Mouse (Mus musculus): Measurements from ENCODE around the gene Hs3st3a1.

The Hs3st3a1 gene

DNA sequence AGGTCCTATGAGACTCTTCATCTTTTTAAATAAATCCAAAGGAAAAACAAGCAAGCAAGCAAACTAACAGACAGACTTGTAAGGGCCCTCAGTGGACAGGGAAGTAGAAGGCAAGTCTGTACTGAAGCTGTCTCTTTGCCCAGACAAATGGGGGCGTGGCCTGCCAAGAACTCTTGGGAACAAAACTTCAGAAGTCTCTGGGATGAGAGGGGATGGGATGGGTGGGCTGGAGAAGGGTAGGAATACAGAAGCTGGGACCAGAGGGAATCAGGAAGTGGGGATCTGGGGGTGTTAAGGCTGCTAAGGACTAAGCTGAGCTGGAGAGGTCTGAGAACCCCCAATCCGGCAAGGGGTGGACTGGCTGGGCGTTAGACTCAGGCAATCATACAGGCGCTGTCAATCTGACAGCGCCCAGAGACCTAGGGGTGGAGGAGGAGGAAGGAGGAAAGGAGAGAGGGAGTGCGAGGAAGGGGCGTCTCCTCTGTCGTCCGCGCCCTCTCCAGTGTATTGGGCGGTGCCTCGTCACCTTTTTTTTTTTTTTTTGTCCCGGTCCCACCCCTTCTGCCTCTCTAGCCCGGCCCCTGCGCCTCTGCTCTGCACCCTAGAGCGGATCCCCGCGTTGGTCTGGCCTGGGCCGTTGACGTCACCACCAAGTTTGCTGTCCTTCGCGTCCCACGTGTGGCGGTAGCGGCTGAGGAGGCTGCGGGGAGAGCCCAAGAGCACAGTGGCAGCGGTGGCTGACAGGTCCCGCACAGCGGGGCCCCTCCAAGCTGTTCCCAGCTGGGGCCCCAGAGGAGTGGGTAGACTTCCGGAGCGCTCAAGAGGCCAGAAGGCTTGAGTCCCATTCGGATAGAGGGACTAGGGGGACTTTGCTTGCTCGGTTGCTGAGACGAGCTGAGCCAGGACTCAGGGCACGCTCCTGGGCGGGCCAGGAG, at the start of gene Hs3st3a1:
Gene Hs3st3a1 (plus strand): TSS at position 722 of the 935 bp plus-strand sequence.
- no peak for DNase-seq (ENCODE audit: low read depth, low spot score)

GRCm38 (mm10) chr11:64386333-64386732, 48.8 kb upstream of the Hs3st3a1 start:
- DNase-seq (ENCODE audit: low read depth, low spot score) = no peak

GRCm38 (mm10) chr11:64396331-64396881, 38.7 kb upstream of the Hs3st3a1 start:
- peak; percentile 29 for DNase-seq (ENCODE audit: low read depth, low spot score)

DNA sequence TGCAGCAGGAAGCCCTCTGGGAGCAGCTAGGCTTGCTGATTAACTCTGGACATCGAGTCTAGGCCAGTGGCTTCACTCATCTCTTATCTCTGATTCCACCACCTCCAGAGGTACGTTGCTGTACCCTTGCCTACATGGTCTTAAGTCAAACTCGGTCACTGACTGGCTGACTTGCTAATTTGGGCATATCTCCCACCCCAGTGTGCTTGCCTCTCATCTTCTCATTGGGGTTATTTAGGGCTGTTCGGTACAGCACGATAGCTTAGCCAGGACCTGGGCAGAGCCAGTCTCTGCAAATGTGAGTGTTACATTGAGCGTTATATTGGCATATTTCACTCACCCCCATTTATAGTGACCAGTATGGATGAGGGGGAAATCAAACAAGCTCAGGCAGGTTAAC, 38.2 kb upstream of the Hs3st3a1 start:
- DNase-seq (ENCODE audit: low read depth, low spot score) = no peak

DNA sequence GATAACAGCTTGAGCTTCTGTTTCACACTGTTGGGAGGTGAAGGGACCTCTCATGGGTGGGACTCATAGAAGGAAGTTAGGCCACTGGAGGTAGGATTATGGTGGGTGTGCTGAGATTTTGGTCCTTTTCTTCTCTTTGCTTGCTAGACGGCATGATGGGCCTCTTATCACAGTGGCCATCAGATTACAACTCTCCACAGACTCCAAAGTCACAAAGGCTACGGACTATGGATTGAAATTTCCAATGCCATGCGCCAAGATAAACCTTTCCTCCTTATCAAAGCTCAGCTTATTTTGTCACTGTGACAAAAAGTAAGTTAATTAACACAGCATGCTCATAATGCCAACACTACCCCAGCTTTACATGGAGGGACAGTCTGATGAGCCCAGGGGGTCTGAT, 37.5 kb upstream of the Hs3st3a1 start:
- DNase-seq (ENCODE audit: low read depth, low spot score) = no peak

DNA sequence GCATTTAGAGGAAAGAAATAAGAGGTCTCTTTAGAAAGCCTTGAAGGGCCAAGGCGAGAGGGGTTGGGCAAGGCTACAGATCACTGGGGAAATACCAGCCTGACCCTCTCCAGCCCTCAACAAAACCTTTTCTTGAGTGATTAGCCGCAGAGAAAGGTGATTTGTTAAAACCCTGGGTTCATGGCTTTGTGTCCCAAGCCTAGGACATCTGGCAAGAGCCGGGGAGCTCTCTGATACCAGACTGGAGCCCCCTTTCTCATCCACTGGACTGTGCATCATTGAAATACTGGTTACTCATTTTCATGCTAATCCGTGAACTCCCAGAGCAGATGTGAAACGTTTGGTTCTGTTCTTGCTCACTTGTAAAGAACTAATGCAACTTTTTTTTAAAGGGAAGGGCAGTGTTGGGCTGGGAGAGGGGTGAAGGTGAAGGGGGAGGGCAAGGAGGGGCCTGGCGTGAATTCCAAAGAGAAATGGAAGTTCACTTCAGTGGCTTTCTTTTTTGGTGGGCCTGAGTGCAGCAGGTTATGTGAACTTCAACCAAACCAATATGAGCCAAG, 34.5 kb upstream of the Hs3st3a1 start:
- no peak for DNase-seq (ENCODE audit: low read depth, low spot score)

GRCm38 (mm10) chr11:64418969-64419368, 16.2 kb upstream of the Hs3st3a1 start:
- no peak for DNase-seq (ENCODE audit: low read depth, low spot score)

DNA sequence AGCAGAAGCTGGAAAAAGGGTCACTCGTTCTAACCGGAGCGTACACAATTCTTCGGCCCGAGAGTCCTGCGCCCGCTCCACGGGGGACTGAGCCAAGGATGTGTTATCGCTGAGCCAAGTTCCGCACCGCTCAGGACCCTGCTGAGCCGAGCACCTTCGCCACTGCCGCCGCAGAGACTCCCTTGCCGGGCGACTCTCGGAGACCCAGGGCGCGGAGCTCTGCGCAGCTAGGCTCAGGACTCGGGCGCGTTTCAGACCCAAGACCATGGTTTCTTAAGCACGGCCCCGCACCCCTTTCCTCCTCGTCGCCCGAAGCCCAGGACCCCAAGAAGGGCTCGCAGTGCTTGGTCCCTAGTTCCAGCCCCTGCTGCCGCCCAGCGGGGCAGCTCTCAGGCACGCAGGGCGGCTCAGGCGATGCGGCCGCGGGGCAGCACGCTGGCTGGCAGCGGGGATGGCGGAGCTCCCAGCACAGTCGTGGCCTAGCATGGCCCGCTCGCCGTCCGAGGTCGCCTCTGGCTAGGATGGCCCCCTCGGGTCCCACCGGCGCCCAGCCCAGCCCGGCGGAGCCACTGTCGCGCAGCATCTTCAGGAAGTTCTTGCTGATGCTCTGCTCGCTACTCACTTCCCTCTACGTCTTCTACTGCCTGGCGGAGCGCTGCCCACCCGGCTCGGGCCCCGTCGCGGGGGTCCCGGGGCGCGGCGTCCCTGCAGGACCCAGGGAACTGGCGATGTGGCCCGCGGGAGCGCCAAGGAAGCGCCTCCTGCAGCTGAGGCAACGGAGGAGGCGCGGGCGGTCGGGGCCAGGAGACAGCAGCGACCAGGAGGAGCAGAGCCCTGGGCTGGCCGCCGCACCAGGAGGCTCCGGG, 647 bp downstream of the Hs3st3a1 start:
- DNase-seq (ENCODE audit: low read depth, low spot score) = no peak

DNA sequence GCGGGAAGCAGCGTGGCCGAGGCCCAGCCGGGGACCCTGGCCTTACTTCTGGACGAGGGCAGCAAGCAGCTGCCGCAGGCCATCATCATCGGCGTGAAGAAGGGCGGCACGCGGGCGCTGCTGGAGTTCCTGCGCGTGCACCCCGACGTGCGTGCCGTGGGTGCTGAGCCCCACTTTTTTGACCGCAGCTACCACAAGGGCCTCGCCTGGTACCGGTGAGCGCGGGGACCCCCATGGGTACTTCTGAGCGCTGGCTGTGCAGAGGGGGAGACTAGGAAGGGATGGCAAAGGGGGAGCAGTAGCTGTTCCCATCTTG, 1.2 kb downstream of the Hs3st3a1 start, which contains the start of gene F930015N05Rik:
Gene F930015N05Rik (minus strand): TSS at position 242 of the 316 bp plus-strand sequence.
- no peak for DNase-seq (ENCODE audit: low read depth, low spot score)

- DNase-seq (ENCODE audit: low read depth, low spot score) = no peak
Observed at GRCm38 (mm10) chr11:64436791-64437298, 1.7 kb downstream of the Hs3st3a1 start.

DNA sequence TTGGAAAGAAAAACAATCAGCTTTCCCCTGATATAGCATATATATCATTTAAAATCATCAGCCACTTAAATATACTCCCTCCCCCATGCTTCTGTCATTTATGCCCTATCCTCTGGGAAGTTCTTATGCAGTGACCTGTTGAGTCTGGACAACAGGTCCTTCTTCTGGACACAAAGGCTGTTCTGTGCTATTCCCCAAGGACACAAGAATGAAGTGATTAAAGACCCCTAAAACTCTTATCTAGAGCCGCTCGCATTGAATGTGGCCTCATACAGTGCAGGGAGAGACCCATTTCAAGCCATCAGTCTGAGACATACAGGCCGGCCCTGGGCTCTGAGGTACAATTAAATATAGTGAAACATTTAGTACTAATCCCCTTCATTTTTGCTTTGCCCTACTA, 2.6 kb downstream of the Hs3st3a1 start:
- DNase-seq (ENCODE audit: low read depth, low spot score) = no peak

- DNase-seq (ENCODE audit: low read depth, low spot score) = no peak
Observed at GRCm38 (mm10) chr11:64438909-64439308, 3.8 kb downstream of the Hs3st3a1 start.

GRCm38 (mm10) chr11:64442119-64442518, 7.0 kb downstream of the Hs3st3a1 start:
- DNase-seq (ENCODE audit: low read depth, low spot score) = peak; percentile 55

DNA sequence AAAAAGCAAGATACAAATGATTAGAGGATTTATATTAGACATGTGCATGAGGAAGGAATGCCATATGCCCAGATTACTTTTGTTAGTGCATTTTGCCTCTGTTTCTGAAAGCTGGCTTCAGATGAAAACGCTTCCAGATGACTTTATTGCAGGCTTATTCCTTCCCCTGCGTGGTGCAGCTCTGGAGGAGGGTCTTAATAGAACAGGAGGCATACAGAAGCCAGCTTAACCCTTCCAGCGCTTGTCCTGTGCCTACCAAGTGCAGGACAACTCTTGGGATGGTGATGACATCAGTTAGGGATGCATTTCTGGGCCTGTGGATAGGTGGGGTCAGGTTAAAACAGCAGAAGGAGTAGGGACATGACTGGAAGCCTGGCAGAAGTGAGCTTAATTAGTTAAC, 7.6 kb downstream of the Hs3st3a1 start:
- no peak for DNase-seq (ENCODE audit: low read depth, low spot score)

GRCm38 (mm10) chr11:64445227-64445626, 10.1 kb downstream of the Hs3st3a1 start:
- no peak for DNase-seq (ENCODE audit: low read depth, low spot score)

DNA sequence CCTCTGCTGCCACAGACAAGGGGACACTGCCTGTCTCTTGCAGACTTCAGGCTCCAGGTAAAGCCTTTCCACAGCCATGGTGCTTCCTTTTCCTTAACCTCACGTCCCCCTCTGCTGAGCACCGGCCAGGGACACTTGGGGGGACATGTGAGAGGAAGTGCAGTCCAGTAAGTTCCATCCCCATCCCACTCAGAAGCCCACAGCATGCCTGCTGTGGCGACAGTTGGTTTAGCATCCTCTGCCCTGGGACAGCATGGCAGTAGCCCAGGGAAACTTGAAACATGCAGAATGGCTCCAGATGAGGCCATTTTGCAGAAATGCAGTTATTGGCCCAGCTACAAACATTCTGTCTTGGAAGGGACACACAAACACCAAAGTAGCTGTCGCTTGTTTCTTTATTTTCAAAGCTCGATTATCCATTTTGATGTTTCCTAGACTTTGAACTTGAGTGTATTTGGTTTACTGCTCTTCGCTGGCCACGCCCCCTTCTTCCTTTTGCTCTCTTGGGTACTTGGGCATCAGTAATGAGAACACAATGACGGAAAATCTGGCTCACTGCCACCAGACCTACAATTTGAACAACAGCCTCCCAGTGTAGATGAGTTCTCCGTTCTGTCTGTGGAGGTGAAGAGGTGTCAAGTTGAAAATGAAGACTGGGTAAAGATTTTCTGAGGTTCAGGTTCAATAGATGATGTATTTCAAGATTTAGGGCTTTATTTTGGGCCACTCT, 13.6 kb downstream of the Hs3st3a1 start:
- no peak for DNase-seq (ENCODE audit: low read depth, low spot score)

DNA sequence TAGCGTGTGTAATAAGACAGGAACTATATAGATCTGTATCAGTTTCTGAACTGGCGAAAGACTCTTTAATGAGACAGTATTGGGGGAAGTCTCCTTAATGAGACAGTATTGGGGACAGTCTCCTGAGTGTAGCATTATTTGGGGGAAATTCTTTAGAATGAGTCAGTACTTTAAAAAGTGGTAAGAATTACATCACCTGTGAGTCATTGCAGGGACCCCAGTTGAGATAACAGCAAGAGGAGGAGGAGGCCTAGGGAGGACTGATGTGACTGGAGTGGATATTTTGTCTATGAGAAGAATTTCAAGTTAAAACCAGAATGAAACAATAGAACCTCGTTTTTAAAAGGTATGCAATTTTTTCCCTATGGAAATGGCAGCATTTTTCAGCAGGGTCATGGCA, 26.6 kb downstream of the Hs3st3a1 start:
- no peak for DNase-seq (ENCODE audit: low read depth, low spot score)

GRCm38 (mm10) chr11:64468737-64469136, 33.6 kb downstream of the Hs3st3a1 start:
- no peak for DNase-seq (ENCODE audit: low read depth, low spot score)

GRCm38 (mm10) chr11:64470689-64471088, 35.6 kb downstream of the Hs3st3a1 start:
- no peak for DNase-seq (ENCODE audit: low read depth, low spot score)

DNA sequence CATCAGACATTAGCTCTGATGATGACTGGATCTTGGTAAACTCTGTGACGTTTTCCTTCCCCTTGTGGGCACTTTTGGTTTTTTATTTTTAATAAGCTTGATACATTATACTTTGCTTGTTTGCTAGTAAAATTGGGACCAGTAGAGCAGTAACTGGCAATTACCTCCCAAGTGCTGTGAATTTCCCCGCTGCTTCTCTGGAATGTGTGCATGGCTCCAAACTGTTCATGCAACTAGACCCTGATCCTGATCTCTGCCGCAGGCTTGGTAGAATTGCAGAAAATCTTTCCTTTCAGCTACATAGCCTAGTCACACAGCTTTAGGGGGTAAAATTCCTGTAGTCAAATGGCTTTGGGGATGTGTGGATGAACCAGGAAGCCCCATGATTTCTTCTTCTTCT, 38.5 kb downstream of the Hs3st3a1 start:
- DNase-seq (ENCODE audit: low read depth, low spot score) = no peak

GRCm38 (mm10) chr11:64481445-64481844, 46.3 kb downstream of the Hs3st3a1 start:
- no peak for DNase-seq (ENCODE audit: low read depth, low spot score)

Measured in retina, postnatal 7 days (tissue).